Mouse (Mus musculus) kidney, embryonic 16.5 days (tissue): ENCODE results near the gene Hook2. TPM values are rescaled to one million over a fixed set of nuclear protein-coding genes. Genes with fewer than 3 reads are reported as not detected.

ENCODE experiments used
- ATAC-seq: fragments of 200-750 bp; cut with Nextera tagmentation; 2 replicates; pipeline ENCODE4 v1.8.0; 2017; ENCODE audit warnings: moderate TSS enrichment; ENCODE audit not compliant: low FRiP score, low TSS enrichment
- H3K27ac ChIP-seq: fragments of 300-500 bp; sonication (generic); 2 replicates; pipeline ENCODE4 v1.5.1; 2014; ENCODE audit warnings: low read length
- H3K27me3 ChIP-seq: fragments of 300-500 bp; sonication (generic); 2 replicates; pipeline ENCODE4 v1.6.1; 2014; ENCODE audit warnings: low read length, control low read depth, mixed read lengths; ENCODE audit not compliant: insufficient read depth
- H3K36me3 ChIP-seq: fragments of 300-500 bp; sonication (generic); 2 replicates; pipeline ENCODE4 v1.6.1; 2014; ENCODE audit warnings: low read length, control low read depth, mixed read lengths; ENCODE audit not compliant: insufficient read depth
- H3K4me1 ChIP-seq: fragments of 300-500 bp; sonication (generic); 2 replicates; pipeline ENCODE4 v1.6.1; 2014; ENCODE audit warnings: low read length, control low read depth, mixed read lengths; ENCODE audit not compliant: insufficient read depth
- H3K4me2 ChIP-seq: fragments of 300-500 bp; sonication (generic); replicated peaks from 2 replicates; pipeline ENCODE4 v1.6.1; 2014; ENCODE audit warnings: low read depth, low read length
- H3K4me3 ChIP-seq: fragments of 300-500 bp; sonication (generic); 2 replicates; pipeline ENCODE4 v1.5.1; 2014; ENCODE audit warnings: mild to moderate bottlenecking, low read length
- H3K9ac ChIP-seq: fragments of 300-500 bp; sonication (generic); replicated peaks from 2 replicates; pipeline ENCODE4 v1.6.1; 2014; ENCODE audit warnings: low read length
- H3K9me3 ChIP-seq: fragments of 300-500 bp; sonication (generic); 2 replicates; pipeline ENCODE4 v1.6.1; 2016; ENCODE audit warnings: low read length, control low read depth
- whole genome bisulfite sequencing: fragments of 180-500 bp; shearing (Covaris S2); extraction: QIAGEN DNeasy Blood & Tissue Kit; methylation state at CpG from one replicate; pipeline ENCODE4 v1.1.7; 2014; 5-methylcytosine and 5-hydroxymethylcytosine counted together
- polyA plus RNA-seq: library from polyadenylated mRNA; unstranded; fragments of >200 nt; fragmentation: Nextera tagmentation; extraction: Ambion mirVana; gene quantifications from 2 replicates; pipeline ENCODE4 v1.2.1, GENCODE M21; 2015

The Hook2 gene
- polyA plus RNA-seq, 1 experiment from 2014 or later: 34.8 TPM

GRCm38 (mm10) chr8:85007686-85008085 lies 17.3 kb downstream of the Hook2 start:
- Histone ChIP-seq H3K4me3 (0 out of 2 replicates have a peak overlapping the region, but pooled peaks have one; percentile 3), H3K4me2 (no peak overlapping the region), H3K9ac (peak overlapping the region; percentile 25; the same call in 1 of the 2 replicates), H3K9me3 (no peaks in the 10 kb centered on the region), H3K27ac (no peak overlapping the region), H3K27me3 (peaks cover 23% of the 10 kb centered on the region), H3K36me3 (no peaks in the 10 kb centered on the region), H3K4me1 (no peaks in the 10 kb centered on the region)
- ATAC-seq: no peak
- WGBS: 10% methylated on average over 25 of the region's 25 CpGs

GRCm38 (mm10) chr8:85011242-85011641 lies 20.8 kb downstream of the Hook2 start:
- no peak overlapping the region for H3K4me2 ChIP-seq
- H3K4me1 ChIP-seq: no peaks in the 10 kb centered on the region
- H3K27ac ChIP-seq: no peak overlapping the region
- H3K9me3 ChIP-seq: no peaks in the 10 kb centered on the region
- H3K27me3 ChIP-seq: peaks cover 36% of the 10 kb centered on the region
- H3K4me3 ChIP-seq: no peak overlapping the region
- H3K36me3 ChIP-seq: no peaks in the 10 kb centered on the region
- no peak; the same call in 1 of the 2 replicates for ATAC-seq
- WGBS: 11% methylated on average over 28 of the region's 28 CpGs
- H3K9ac ChIP-seq: no peak overlapping the region

- peak; percentile 72 for ATAC-seq
- Histone ChIP-seq H3K4me3 (peak overlapping the region; percentile 35), H3K27me3 (peaks cover 28% of the 10 kb centered on the region), H3K36me3 (peaks cover 8% of the 10 kb centered on the region), H3K27ac (no peak overlapping the region), H3K9me3 (no peaks in the 10 kb centered on the region), H3K4me2 (peak overlapping the region; percentile 59), H3K4me1 (no peaks in the 10 kb centered on the region), H3K9ac (peak overlapping the region; percentile 40; the same call in 1 of the 2 replicates)
- 6% methylated on average over 26 of the region's 26 CpGs for WGBS
These were observed 22.9 kb downstream of the Hook2 start for GRCm38 (mm10) chr8:85013230-85013840.

GRCm38 (mm10) chr8:85014431-85014830 lies 24.0 kb downstream of the Hook2 start, which contains the start of gene Best2:
Best2 (minus strand) TSS chr8:85014531.
- H3K27ac ChIP-seq: no peak within 1 kb of the TSS
- H3K4me1 ChIP-seq: no peaks in the 10 kb centered on the region
- no peaks in the 10 kb centered on the region for H3K9me3 ChIP-seq
- ATAC-seq: no peak
- WGBS: 43% methylated on average over 2 of the region's 2 CpGs
- H3K4me3 ChIP-seq: peak within 1 kb of the TSS; percentile 35
- H3K9ac ChIP-seq: peak within 1 kb of the TSS; percentile 40; the same call in 1 of the 2 replicates
- H3K27me3 ChIP-seq: peaks cover 28% of the 10 kb centered on the region
- H3K4me2 ChIP-seq: peak within 1 kb of the TSS; percentile 59
- H3K36me3 ChIP-seq: peaks cover 17% of the 10 kb centered on the region

GRCm38 (mm10) chr8:85016724-85017123 lies 26.3 kb downstream of the Hook2 start:
- H3K4me3 ChIP-seq: no peak overlapping the region
- 67% methylated on average over 10 of the region's 10 CpGs for WGBS
- H3K27ac ChIP-seq: no peak overlapping the region
- no peak overlapping the region for H3K4me2 ChIP-seq
- peaks cover 15% of the 10 kb centered on the region for H3K27me3 ChIP-seq
- no peak overlapping the region for H3K9ac ChIP-seq
- no peaks in the 10 kb centered on the region for H3K9me3 ChIP-seq
- no peaks in the 10 kb centered on the region for H3K4me1 ChIP-seq
- no peak for ATAC-seq
- H3K36me3 ChIP-seq: peaks cover 26% of the 10 kb centered on the region

GRCm38 (mm10) chr8:85017209-85017608 lies 26.8 kb downstream of the Hook2 start:
- no peak overlapping the region for H3K4me2 ChIP-seq
- peaks cover 30% of the 10 kb centered on the region for H3K36me3 ChIP-seq
- H3K9ac ChIP-seq: no peak overlapping the region
- no peaks in the 10 kb centered on the region for H3K4me1 ChIP-seq
- ATAC-seq: no peak
- H3K27me3 ChIP-seq: peaks cover 15% of the 10 kb centered on the region
- H3K4me3 ChIP-seq: no peak overlapping the region
- H3K9me3 ChIP-seq: no peaks in the 10 kb centered on the region
- 61% methylated on average over 5 of the region's 5 CpGs for WGBS
- no peak overlapping the region for H3K27ac ChIP-seq

GRCm38 (mm10) chr8:85021514-85022055 lies 31.2 kb downstream of the Hook2 start:
- Histone ChIP-seq H3K36me3 (peaks cover 40% of the 10 kb centered on the region), H3K27ac (no peak overlapping the region), H3K4me3 (no peak overlapping the region), H3K4me2 (no peak overlapping the region), H3K9me3 (no peaks in the 10 kb centered on the region), H3K9ac (no peak overlapping the region), H3K27me3 (no peaks in the 10 kb centered on the region), H3K4me1 (peaks cover 19% of the 10 kb centered on the region)
- no peak for ATAC-seq
- 95% methylated on average over 3 of the region's 3 CpGs for WGBS

GRCm38 (mm10) chr8:85023846-85024245 lies 33.4 kb downstream of the Hook2 start:
- WGBS: 93% methylated on average over 3 of the region's 3 CpGs
- Histone ChIP-seq H3K9ac (no peak overlapping the region), H3K9me3 (no peaks in the 10 kb centered on the region), H3K4me3 (peak overlapping the region; percentile 73; the same call in 1 of the 2 replicates), H3K27me3 (no peaks in the 10 kb centered on the region), H3K4me2 (peak overlapping the region; percentile 83; the same call in 1 of the 2 replicates), H3K4me1 (peaks cover 30% of the 10 kb centered on the region), H3K27ac (no peak overlapping the region), H3K36me3 (peaks cover 27% of the 10 kb centered on the region)
- no peak for ATAC-seq

GRCm38 (mm10) chr8:85025098-85025932 lies 34.9 kb downstream of the Hook2 start, which contains the start of gene Asna1:
Asna1 (minus strand) TSS chr8:85025281.
- H3K27me3 ChIP-seq: no peaks in the 10 kb centered on the region

More at GRCm38 (mm10) chr8:85025098-85025932, 34.9 kb downstream of the Hook2 start, which contains the start of gene Asna1:
- Histone ChIP-seq H3K9ac (peak within 1 kb of the TSS; percentile 68), H3K4me1 (peaks cover 33% of the 10 kb centered on the region), H3K9me3 (no peaks in the 10 kb centered on the region), H3K36me3 (peaks cover 37% of the 10 kb centered on the region), H3K4me2 (peak within 1 kb of the TSS; percentile 83), H3K4me3 (peak within 1 kb of the TSS; percentile 73), H3K27ac (peak within 1 kb of the TSS; percentile 94)
- 4% methylated on average over 30 of the region's 30 CpGs for WGBS
- ATAC-seq: peak; percentile 91
